Mouse (Mus musculus) forebrain, embryonic 11.5 days (tissue): ENCODE data around the gene Krt20. TPM values are rescaled to one million over a fixed set of nuclear protein-coding genes. Genes with fewer than 3 reads are reported as not detected.

ENCODE experiments used
- ATAC-seq: fragments of 200-750 bp; cut with Nextera tagmentation; replicated peaks from 2 replicates; pipeline ENCODE4 v1.8.0; 2017; ENCODE audit warnings: moderate TSS enrichment; ENCODE audit not compliant: low FRiP score
- DNase-seq: peaks from one replicate; pipeline ENCODE4 v3.0.0-alpha.2; 2017; ENCODE audit warnings: low spot score
- H3K27ac ChIP-seq: fragments of 300-500 bp; sonication (generic); 2 replicates; pipeline ENCODE4 v1.5.1; 2014; ENCODE audit warnings: low read depth, low read length
- H3K27me3 ChIP-seq: fragments of 300-500 bp; sonication (generic); 2 replicates; pipeline ENCODE4 v1.6.1; 2014; ENCODE audit warnings: mild to moderate bottlenecking, low read length, mixed read lengths; ENCODE audit not compliant: control insufficient read depth, insufficient read depth
- H3K36me3 ChIP-seq: fragments of 300-500 bp; sonication (generic); 2 replicates; pipeline ENCODE4 v1.6.1; 2014; ENCODE audit warnings: mild to moderate bottlenecking, low read length, moderate library complexity, mixed read lengths; ENCODE audit not compliant: control insufficient read depth, insufficient read depth
- H3K4me1 ChIP-seq: fragments of 300-500 bp; sonication (generic); replicated peaks from 2 replicates; pipeline ENCODE4 v1.6.1; 2014; ENCODE audit warnings: low read length, mixed read lengths; ENCODE audit not compliant: control insufficient read depth, insufficient read depth
- H3K4me2 ChIP-seq: fragments of 300-500 bp; sonication (generic); 2 replicates; pipeline ENCODE4 v1.6.1; 2014; ENCODE audit warnings: low read depth, mild to moderate bottlenecking, low read length, moderate library complexity, mixed read lengths; ENCODE audit not compliant: severe bottlenecking
- H3K4me3 ChIP-seq: fragments of 300-500 bp; sonication (generic); 2 replicates; pipeline ENCODE4 v1.5.1; 2014; ENCODE audit warnings: low read depth, low read length
- H3K9ac ChIP-seq: fragments of 300-500 bp; sonication (generic); 2 replicates; pipeline ENCODE4 v1.6.1; 2014; ENCODE audit warnings: low read length
- H3K9me3 ChIP-seq: fragments of 300-500 bp; sonication (generic); 2 replicates; pipeline ENCODE4 v1.6.1; 2016; ENCODE audit warnings: low read length, mixed read lengths; ENCODE audit not compliant: control insufficient read depth
- WGBS: fragments of 180-500 bp; shearing (Covaris S2); extraction: QIAGEN DNeasy Blood & Tissue Kit; methylation state at CpG from one replicate; pipeline ENCODE4 v1.1.7; 2014; 5-methylcytosine and 5-hydroxymethylcytosine counted together
- polyA plus RNA-seq: library from polyadenylated mRNA; unstranded; fragments of >200 nt; fragmentation: Nextera tagmentation; extraction: Ambion mirVana; gene quantifications from 2 replicates; pipeline ENCODE4 v1.2.1, GENCODE M21; 2014

Krt20 gene
- polyA plus RNA-seq, 1 experiment from 2014 or later = 0.51 TPM

- ATAC-seq = no peak
- H3K4me1 ChIP-seq = no peaks in the 10 kb centered on the region
- 49% methylated on average over 12 of the region's 12 CpGs for WGBS
These were observed 7.3 kb downstream of the Krt20 start for GRCm38 (mm10) chr11:99430670-99431069.

DNA sequence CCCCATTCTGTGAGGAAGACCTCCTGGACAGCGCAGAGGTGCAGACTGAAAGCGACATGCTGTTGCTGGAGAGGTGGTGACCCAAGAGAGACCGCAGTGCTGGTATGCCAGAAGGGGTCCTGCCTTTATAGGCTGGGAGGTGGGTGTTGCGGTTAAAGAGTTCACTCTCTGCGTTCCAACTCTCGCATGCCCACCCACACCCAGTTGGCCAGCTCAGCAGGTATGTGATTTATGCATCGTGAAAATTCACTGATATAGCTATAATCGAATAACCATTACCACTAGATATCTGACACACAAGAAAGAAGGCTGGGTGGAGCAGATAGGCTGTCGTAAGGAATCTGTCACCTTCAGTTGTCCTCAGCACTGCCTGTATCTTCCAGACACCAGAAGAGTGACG is 15.8 kb downstream of the Krt20 start, which contains the start of gene Krt12:
Gene Krt12 (minus strand): TSS at position 101 of the 400 bp plus-strand sequence.
- 86% methylated on average over 10 of the region's 10 CpGs for WGBS
- Histone ChIP-seq H3K27ac (no peak within 1 kb of the TSS), H3K36me3 (no peaks in the 10 kb centered on the region), H3K27me3 (no peaks in the 10 kb centered on the region), H3K4me2 (no peak within 1 kb of the TSS), H3K4me1 (no peaks in the 10 kb centered on the region), H3K9me3 (no peaks in the 10 kb centered on the region), H3K9ac (no peak within 1 kb of the TSS), H3K4me3 (no peak within 1 kb of the TSS)
- ATAC-seq (no peak), DNase-seq (no peak)

More at GRCm38 (mm10) chr11:99430670-99431069, 7.3 kb downstream of the Krt20 start:
- Histone ChIP-seq H3K9ac (no peak overlapping the region), H3K9me3 (no peaks in the 10 kb centered on the region), H3K4me2 (no peak overlapping the region), H3K4me3 (no peak overlapping the region), H3K27ac (no peak overlapping the region), H3K36me3 (no peaks in the 10 kb centered on the region), H3K27me3 (no peaks in the 10 kb centered on the region)
- peak; percentile 61 for DNase-seq

DNA sequence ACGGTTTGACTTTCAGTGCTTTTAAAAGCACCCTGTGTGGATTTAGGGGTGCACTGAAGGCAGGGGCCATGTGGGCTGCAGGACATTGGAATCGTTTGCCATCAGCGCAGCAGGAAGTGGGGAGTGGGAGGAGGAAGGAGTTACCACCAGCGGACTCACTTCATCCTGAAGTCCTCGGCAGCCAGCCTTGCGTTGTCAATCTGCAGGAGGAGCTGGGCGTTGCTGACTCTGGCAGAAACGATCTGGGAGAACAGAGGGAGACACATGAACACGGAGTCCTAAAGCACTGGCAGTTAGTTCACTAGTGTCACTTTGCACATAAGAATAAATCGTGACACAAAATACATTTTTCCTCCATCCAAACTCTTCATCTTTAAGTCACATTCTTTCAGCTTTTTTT is 17.4 kb downstream of the Krt20 start:
- Histone ChIP-seq H3K9me3 (no peaks in the 10 kb centered on the region), H3K27ac (no peak overlapping the region), H3K27me3 (no peaks in the 10 kb centered on the region), H3K4me2 (no peak overlapping the region), H3K4me3 (no peak overlapping the region), H3K9ac (no peak overlapping the region), H3K36me3 (no peaks in the 10 kb centered on the region), H3K4me1 (no peaks in the 10 kb centered on the region)
- DNase-seq = no peak
- WGBS = 65% methylated on average over 10 of the region's 10 CpGs
- no peak for ATAC-seq

- Histone ChIP-seq H3K4me1 (no peaks in the 10 kb centered on the region), H3K36me3 (no peaks in the 10 kb centered on the region), H3K9ac (no peak overlapping the region), H3K4me2 (no peak overlapping the region), H3K27me3 (no peaks in the 10 kb centered on the region), H3K27ac (no peak overlapping the region), H3K9me3 (no peaks in the 10 kb centered on the region), H3K4me3 (no peak overlapping the region)
- no peak for DNase-seq
- WGBS = 68% methylated on average over 16 of the region's 16 CpGs
- ATAC-seq = no peak
These were observed 20.1 kb downstream of the Krt20 start for GRCm38 (mm10) chr11:99417819-99418218.

DNA sequence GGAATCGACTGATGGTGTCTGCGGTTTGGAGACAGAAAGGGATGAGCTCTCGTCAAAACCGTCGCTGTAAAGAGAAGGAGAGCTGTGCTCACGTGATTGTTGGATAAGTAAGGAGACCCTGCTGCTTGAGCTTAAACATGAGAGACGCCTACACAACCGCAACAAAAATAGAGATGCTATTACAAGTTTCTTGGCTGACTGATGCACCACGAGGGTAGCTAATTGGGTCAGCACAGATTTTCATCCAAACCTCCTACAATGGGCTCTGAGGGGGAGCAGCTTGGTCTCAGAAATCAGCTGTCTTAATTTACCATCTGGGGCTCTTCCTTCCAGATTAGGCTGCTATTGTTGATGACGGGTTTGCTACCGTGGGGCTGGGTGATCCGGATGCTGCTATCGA is 21.0 kb downstream of the Krt20 start:
- DNase-seq (no peak), ATAC-seq (no peak)
- 88% methylated on average over 13 of the region's 13 CpGs for WGBS
- no peaks in the 10 kb centered on the region for H3K27me3 ChIP-seq
- no peak overlapping the region for H3K27ac ChIP-seq
- no peak overlapping the region for H3K9ac ChIP-seq
- no peak overlapping the region for H3K4me3 ChIP-seq
- no peaks in the 10 kb centered on the region for H3K9me3 ChIP-seq
- no peak overlapping the region for H3K4me2 ChIP-seq
- H3K36me3 ChIP-seq = no peaks in the 10 kb centered on the region
- no peaks in the 10 kb centered on the region for H3K4me1 ChIP-seq

DNA sequence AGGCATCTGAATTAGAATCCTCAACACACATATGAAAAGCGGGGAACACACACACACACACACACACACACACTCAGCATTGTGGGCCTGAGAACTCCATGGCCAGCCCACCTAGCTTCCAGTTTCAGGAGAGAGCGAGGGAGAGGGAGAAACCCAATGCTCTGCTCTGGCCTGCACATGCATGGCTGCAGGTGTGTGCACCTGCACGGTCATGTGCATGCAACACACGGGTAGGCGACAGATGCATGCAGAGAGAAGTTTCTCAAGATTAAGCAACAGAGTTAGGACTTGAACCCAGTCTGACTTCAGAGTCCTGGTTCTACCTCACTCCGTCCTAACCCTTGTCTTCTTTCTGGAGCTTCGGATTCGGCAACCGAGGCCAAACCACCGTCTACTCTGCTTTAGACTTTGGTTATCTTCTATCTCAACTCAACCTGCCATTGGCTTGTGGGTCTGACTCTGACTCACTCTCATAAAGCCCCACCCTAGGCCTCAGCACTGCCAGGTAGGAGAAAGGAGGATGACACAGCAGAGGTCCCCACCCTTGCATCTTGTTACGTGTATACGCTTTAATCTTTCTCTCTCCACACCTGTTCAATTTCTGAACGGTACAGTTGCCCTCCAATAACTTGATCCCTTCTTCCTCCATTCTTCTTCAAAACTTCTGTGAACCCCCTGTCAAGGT is 23.3 kb downstream of the Krt20 start:
- ATAC-seq = no peak
- H3K27me3 ChIP-seq = no peaks in the 10 kb centered on the region
- no peak overlapping the region for H3K27ac ChIP-seq
- no peak for DNase-seq
- 93% methylated on average over 13 of the region's 13 CpGs for WGBS
- H3K4me2 ChIP-seq = no peak overlapping the region
- no peaks in the 10 kb centered on the region for H3K4me1 ChIP-seq
- H3K9ac ChIP-seq = no peak overlapping the region
- no peaks in the 10 kb centered on the region for H3K36me3 ChIP-seq
- no peak overlapping the region for H3K4me3 ChIP-seq
- H3K9me3 ChIP-seq = no peaks in the 10 kb centered on the region

- no peaks in the 10 kb centered on the region for H3K36me3 ChIP-seq
- H3K9ac ChIP-seq = no peak overlapping the region
- H3K27me3 ChIP-seq = no peaks in the 10 kb centered on the region
- no peak overlapping the region for H3K4me3 ChIP-seq
- no peak for ATAC-seq
- DNase-seq = peak; percentile 61
- no peak overlapping the region for H3K4me2 ChIP-seq
- no peaks in the 10 kb centered on the region for H3K4me1 ChIP-seq
- H3K27ac ChIP-seq = no peak overlapping the region
- WGBS = 25% methylated on average over 6 of the region's 6 CpGs
- no peaks in the 10 kb centered on the region for H3K9me3 ChIP-seq
These were observed 24.7 kb downstream of the Krt20 start for GRCm38 (mm10) chr11:99413247-99413646.

DNA sequence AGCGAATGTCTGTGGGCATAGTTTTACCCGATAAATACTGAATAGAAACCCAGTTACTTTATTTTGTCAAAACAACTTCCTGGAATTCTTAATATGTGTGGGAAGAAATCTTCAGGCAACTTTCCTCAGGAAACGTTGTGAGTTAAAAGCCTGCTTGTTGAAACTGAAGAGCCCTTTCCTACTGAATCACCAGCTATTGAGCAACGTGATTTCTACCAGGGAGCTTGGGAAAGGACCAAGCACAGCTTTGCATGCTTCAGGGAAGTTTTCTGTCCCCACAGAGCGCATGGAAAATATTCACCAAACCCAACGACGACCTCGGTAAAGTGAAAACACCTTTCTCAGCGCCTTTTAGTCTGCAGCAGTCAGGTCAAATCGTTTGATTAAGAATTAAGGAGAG is 31.8 kb downstream of the Krt20 start:
- 83% methylated on average over 10 of the region's 10 CpGs for WGBS
- no peaks in the 10 kb centered on the region for H3K36me3 ChIP-seq
- no peak overlapping the region for H3K9ac ChIP-seq
- no peaks in the 10 kb centered on the region for H3K4me1 ChIP-seq
- DNase-seq (no peak), ATAC-seq (no peak)
- no peak overlapping the region for H3K4me3 ChIP-seq
- H3K4me2 ChIP-seq = no peak overlapping the region
- H3K27me3 ChIP-seq = no peaks in the 10 kb centered on the region
- no peak overlapping the region for H3K27ac ChIP-seq
- no peaks in the 10 kb centered on the region for H3K9me3 ChIP-seq

GRCm38 (mm10) chr11:99399956-99400549 is 37.9 kb downstream of the Krt20 start:
- Histone ChIP-seq H3K9ac (no peak overlapping the region), H3K27ac (no peak overlapping the region), H3K4me2 (no peak overlapping the region), H3K36me3 (no peaks in the 10 kb centered on the region), H3K27me3 (no peaks in the 10 kb centered on the region), H3K4me3 (no peak overlapping the region), H3K4me1 (0 out of 2 replicates have a peak, but pooled peaks cover 2% of the 10 kb centered on the region), H3K9me3 (no peaks in the 10 kb centered on the region)
- WGBS = 88% methylated on average over 13 of the region's 13 CpGs
- DNase-seq = no peak
- ATAC-seq = no peak
